Mouse (Mus musculus) heart, adult 2 months (tissue): Measurements from ENCODE around the gene S100a16. TPM values are rescaled to one million over a fixed set of nuclear protein-coding genes. Genes with fewer than 3 reads are reported as not detected.

Experiments used
- DNase-seq, 2 experiments: peaks; one replicate each; pipeline ENCODE4 v3.0.0; 2021
- H3K27ac ChIP-seq: fragments of 200-600 bp; 2 replicates; pipeline ENCODE4 v1.8.1; 2022
- H3K27me3 ChIP-seq: fragments of 200-500 bp; 2 replicates; pipeline ENCODE4 v1.6.1; 2012; ENCODE audit warnings: mild to moderate bottlenecking, low read length, inconsistent platforms, mixed read lengths; ENCODE audit not compliant: control insufficient read depth, insufficient read depth
- H3K36me3 ChIP-seq: fragments of 200-500 bp; 2 replicates; pipeline ENCODE4 v1.6.1; 2012; ENCODE audit warnings: low read length, inconsistent platforms; ENCODE audit not compliant: control insufficient read depth, insufficient read depth
- H3K4me1 ChIP-seq: fragments of 200-500 bp; 2 replicates; pipeline ENCODE4 v1.6.1; 2011; ENCODE audit warnings: low read length; ENCODE audit not compliant: control insufficient read depth, insufficient read depth
- H3K4me3 ChIP-seq: fragments of 200-600 bp; 2 replicates; pipeline ENCODE4 v1.8.1; 2022
- H3K79me2 ChIP-seq: fragments of 200-500 bp; replicated peaks from 2 replicates; pipeline ENCODE4 v1.6.1; 2012; ENCODE audit warnings: mild to moderate bottlenecking, inconsistent platforms, low read length, moderate library complexity, mixed read lengths; ENCODE audit not compliant: control insufficient read depth, insufficient read depth
- H3K9ac ChIP-seq: fragments of 200-500 bp; 2 replicates; pipeline ENCODE4 v1.6.1; 2012; ENCODE audit warnings: low read depth, mild to moderate bottlenecking, control low read depth, inconsistent platforms, low read length, mixed read lengths
- CTCF ChIP-seq: fragments of 200-600 bp; IDR thresholded peaks from 2 replicates; pipeline ENCODE4 v1.8.1; 2022; ENCODE audit warnings: antibody characterized with exemption, mild to moderate bottlenecking, moderate library complexity
- EP300 ChIP-seq: fragments of 200-500 bp; IDR thresholded peaks from 2 replicates; pipeline ENCODE4 v1.6.1; 2011; ENCODE audit warnings: low read depth, low read length, control low read depth; ENCODE audit not compliant: insufficient read depth
- POLR2A ChIP-seq: fragments of 200-500 bp; IDR thresholded peaks from 2 replicates; pipeline ENCODE4 v1.6.1; 2011; ENCODE audit warnings: mild to moderate bottlenecking, low read depth, low read length, control low read depth; ENCODE audit not compliant: insufficient read depth
- WGBS: fragments of 180-500 bp; shearing (Covaris S2); methylation state at CpG from one replicate; pipeline ENCODE4 v1.1.7; 2018; 5-methylcytosine and 5-hydroxymethylcytosine counted together
- intact Hi-C: fragments of 180-260 bp; cut with DNase I; formaldehyde crosslinking; loops from one replicate; pipeline ENCODE4 v1.15.1; 2025
- polyA plus RNA-seq: library from polyadenylated mRNA; depleted of rRNA; stranded (reverse); fragments of >200 nt; gene quantifications from 2 replicates; pipeline ENCODE4 v1.2.3, GENCODE M21; 2012
- total RNA-seq, 2 experiments: library from RNA; stranded (reverse); gene quantifications; 2 replicates each; pipeline ENCODE4 v1.2.3; 2021

The S100a16 gene
- total and polyA plus RNA-seq, 3 experiments = 65.5 to 75.2 (median 69.6) TPM

DNA sequence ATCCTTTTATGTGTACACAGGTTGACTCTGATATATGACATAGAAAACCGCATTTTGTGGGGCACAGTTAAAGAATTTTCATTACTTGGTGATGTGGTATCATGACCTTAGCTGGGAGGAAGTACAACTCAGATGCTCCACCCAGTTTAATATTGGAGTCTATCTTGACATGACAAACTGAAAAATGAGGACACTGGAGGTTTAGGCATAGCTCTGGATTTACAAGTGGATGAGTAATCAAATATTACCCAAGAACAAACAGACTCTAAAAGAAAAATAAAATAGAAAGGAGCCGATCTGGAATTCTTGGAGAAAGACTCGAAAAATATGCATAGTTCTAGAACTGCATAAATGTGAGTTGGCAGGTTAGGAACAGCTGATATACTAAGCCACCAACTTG lies 38.3 kb downstream of the S100a16 start:
- Histone ChIP-seq H3K27ac (no peak overlapping the region), H3K27me3 (no peaks in the 10 kb centered on the region), H3K9ac (no peak overlapping the region), H3K4me3 (no peak overlapping the region), H3K36me3 (no peaks in the 10 kb centered on the region), H3K79me2 (no peaks in the 10 kb centered on the region), H3K4me1 (peaks cover 4% of the 10 kb centered on the region)
- intact Hi-C loops = no loop called here
- TF ChIP-seq CTCF = no peak
- no peak for TF ChIP-seq POLR2A
- no peak for TF ChIP-seq EP300
- no peak for DNase-seq
- 75% methylated on average over 3 of the region's 3 CpGs for WGBS

- peaks cover 4% of the 10 kb centered on the region for H3K4me1 ChIP-seq
- H3K4me3 ChIP-seq = no peak overlapping the region
- no peaks in the 10 kb centered on the region for H3K36me3 ChIP-seq
- TF ChIP-seq POLR2A = no peak
- no peak for TF ChIP-seq EP300
- TF ChIP-seq CTCF = no peak
- no peak for DNase-seq
- 62% methylated on average over 10 of the region's 10 CpGs for WGBS
- H3K9ac ChIP-seq = no peak overlapping the region
- no peaks in the 10 kb centered on the region for H3K79me2 ChIP-seq
- no peak overlapping the region for H3K27ac ChIP-seq
- intact Hi-C loops = no loop called here
- H3K27me3 ChIP-seq = no peaks in the 10 kb centered on the region
These were observed 39.4 kb downstream of the S100a16 start for GRCm38 (mm10) chr3:90576351-90577001.

- WGBS = 60% methylated on average over 7 of the region's 7 CpGs
- no peaks in the 10 kb centered on the region for H3K27me3 ChIP-seq
- H3K4me3 ChIP-seq = no peak overlapping the region
- no peaks in the 10 kb centered on the region for H3K36me3 ChIP-seq
- H3K4me1 ChIP-seq = peaks cover 6% of the 10 kb centered on the region
- H3K79me2 ChIP-seq = no peaks in the 10 kb centered on the region
- TF ChIP-seq EP300 = no peak
- TF ChIP-seq POLR2A = no peak
- no peak for TF ChIP-seq CTCF
- intact Hi-C loops = no loop called here
- H3K9ac ChIP-seq = no peak overlapping the region
- no peak overlapping the region for H3K27ac ChIP-seq
- no peak for DNase-seq
These were observed 42.4 kb downstream of the S100a16 start for GRCm38 (mm10) chr3:90579433-90579832.

DNA sequence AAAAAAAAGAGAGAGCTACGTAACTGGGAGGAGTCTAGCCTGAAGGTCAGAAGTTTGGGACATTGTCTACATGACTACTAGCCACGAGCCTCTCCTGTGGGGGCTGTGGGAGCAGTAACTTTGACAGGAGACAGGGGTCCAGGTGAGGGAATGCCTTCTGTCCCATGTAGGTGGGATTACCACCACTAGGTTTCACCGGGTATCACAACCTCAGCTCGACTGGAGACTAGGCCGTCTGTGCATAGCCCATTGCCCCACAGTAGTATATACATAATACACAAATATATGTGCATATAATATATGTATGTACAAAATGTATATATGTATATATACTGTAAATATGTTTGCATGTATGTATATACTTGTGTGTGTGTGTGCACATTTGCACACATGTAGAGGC lies 44.1 kb downstream of the S100a16 start:
- 95% methylated on average over 5 of the region's 5 CpGs for WGBS
- intact Hi-C loops = loop anchor here (5.0 kb wide), 1 partner anchor 126 kb away; no protein-coding TSS in a partner anchor
- TF ChIP-seq POLR2A (no peak), CTCF (no peak), EP300 (no peak)
- Histone ChIP-seq H3K9ac (no peak overlapping the region), H3K27me3 (no peaks in the 10 kb centered on the region), H3K4me1 (peaks cover 5% of the 10 kb centered on the region; the same call in 1 of the 2 replicates), H3K36me3 (no peaks in the 10 kb centered on the region), H3K27ac (no peak overlapping the region), H3K79me2 (no peaks in the 10 kb centered on the region), H3K4me3 (no peak overlapping the region)
- DNase-seq = no peak

GRCm38 (mm10) chr3:90582156-90582555 lies 45.1 kb downstream of the S100a16 start:
- 100% methylated on average over 1 of the region's 1 CpGs for WGBS
- no peaks in the 10 kb centered on the region for H3K27me3 ChIP-seq

DNA sequence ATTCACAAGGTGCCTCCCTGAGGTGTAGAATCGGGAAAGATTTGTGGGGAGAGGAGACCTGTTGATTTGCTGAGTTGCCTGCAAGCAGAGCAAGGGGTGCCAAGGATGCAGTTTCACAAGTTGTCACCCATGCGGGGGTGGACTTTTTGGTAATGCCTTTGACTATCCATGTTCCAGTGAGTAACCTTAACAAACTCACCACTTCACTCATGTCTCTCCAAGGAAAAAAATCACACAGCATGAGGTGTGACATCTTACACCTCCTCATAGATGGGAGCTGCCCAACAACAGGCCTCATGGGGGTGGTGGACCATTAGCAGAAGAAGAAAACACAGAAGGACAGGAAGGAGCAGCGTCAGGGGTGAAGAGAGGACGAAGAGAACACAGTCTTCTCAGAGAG lies 45.5 kb downstream of the S100a16 start:
- TF ChIP-seq EP300 (no peak), CTCF (no peak), POLR2A (no peak)
- no peak for DNase-seq
- intact Hi-C loops = loop anchor here (5.0 kb wide), 1 partner anchor 125 kb away; no protein-coding TSS in a partner anchor
- no peaks in the 10 kb centered on the region for H3K79me2 ChIP-seq
- H3K4me3 ChIP-seq = no peak overlapping the region
- no peak overlapping the region for H3K9ac ChIP-seq
- H3K27ac ChIP-seq = no peak overlapping the region
- H3K27me3 ChIP-seq = no peaks in the 10 kb centered on the region
- H3K36me3 ChIP-seq = no peaks in the 10 kb centered on the region
- WGBS = 93% methylated on average over 4 of the region's 4 CpGs
- H3K4me1 ChIP-seq = peaks cover 7% of the 10 kb centered on the region

More at GRCm38 (mm10) chr3:90582156-90582555, 45.1 kb downstream of the S100a16 start:
- H3K9ac ChIP-seq = no peak overlapping the region
- no peak overlapping the region for H3K27ac ChIP-seq
- peaks cover 6% of the 10 kb centered on the region; the same call in 1 of the 2 replicates for H3K4me1 ChIP-seq
- H3K4me3 ChIP-seq = no peak overlapping the region
- H3K36me3 ChIP-seq = no peaks in the 10 kb centered on the region
- TF ChIP-seq POLR2A (no peak), CTCF (peak; percentile 56), EP300 (no peak)
- no peak for DNase-seq
- H3K79me2 ChIP-seq = no peaks in the 10 kb centered on the region
- intact Hi-C loops = loop anchor here (5.0 kb wide), 1 partner anchor 125 kb away; no protein-coding TSS in a partner anchor
